Mouse (Mus musculus): ENCODE data around the gene Psat1. TPM values are rescaled to one million over a fixed set of nuclear protein-coding genes. Genes with fewer than 3 reads are reported as not detected.

Gene Psat1
- polyA plus RNA-seq (2012; rRNA removed): 87.2 and 111 TPM in 2 replicates

GRCm38 (mm10) chr19:15947237-15947636, at the start of gene Psat1:
TSS of gene Psat1 (minus strand) at chr19:15947337.

GRCm38 (mm10) chr19:15984449-15985171, 37.5 kb upstream of the Psat1 start, which contains the start of gene Cep78:
TSS of gene Cep78 (minus strand) at chr19:15984989.

Other genes with a start within 250 kb of the Psat1 start
- 24.0 and 27.8 TPM in 2 replicates for gene Cep78, start 37.7 kb upstream of the Psat1 start, polyA plus RNA-seq (2012; rRNA removed)
- 61.8 and 62.0 TPM in 2 replicates for gene Gnaq, start 185.5 kb upstream of the Psat1 start, polyA plus RNA-seq (2012; rRNA removed)